In the genomic region with DNA sequence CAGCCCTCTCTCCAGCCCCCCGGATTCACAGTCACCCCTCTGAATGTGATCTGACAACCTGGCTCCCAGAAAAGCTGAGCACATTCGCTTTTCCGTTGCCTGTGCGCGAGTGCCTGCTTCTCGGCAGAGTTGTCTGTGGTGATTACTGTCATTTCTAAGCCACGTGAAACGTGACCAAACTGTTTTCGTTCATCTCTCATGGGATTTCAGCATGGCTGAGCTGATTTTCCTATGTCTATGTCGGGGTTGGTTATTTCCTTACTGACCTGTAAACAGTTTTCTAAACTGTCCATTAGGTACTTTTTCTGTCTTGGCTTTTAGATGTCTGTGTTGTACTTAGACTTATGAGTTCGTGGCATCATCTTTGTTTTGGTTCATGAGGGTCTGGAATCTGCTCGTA, we compare ENCODE assay signal across 24 mouse cellular contexts. TPM values are rescaled to one million over a fixed set of nuclear protein-coding genes. Genes with fewer than 3 reads are reported as not detected.
DNase-seq lines count a peak whose midpoint lies in the region; ATAC-seq and TF ChIP-seq lines count a peak whose summit lies in the region.
"Had no signal": no experiment of that assay in that cellular context is flagged by ENCODE, and none has a peak within 500 bp of the region (broad histone marks: within the 10 kb centered on the region; RNA-seq: fewer than 3 reads in every experiment).

No protein-coding gene starts in this region.

- 41% methylated on average over 12 of the region's 12 CpGs for WGBS in embryonic facial prominence, embryonic 14.5 days
- 80% methylated on average over 12 of the region's 12 CpGs for WGBS in intestine, embryonic 16.5 days

- peak overlapping the region; percentile 29 for H3K4me2 ChIP-seq in embryonic facial prominence, embryonic 14.5 days (ENCODE audit: low read depth, low read length)
- H3K4me2 ChIP-seq in intestine, embryonic 16.5 days (ENCODE audit: low read depth, low read length): no peak overlapping the region
- H3K4me2 ChIP-seq: embryonic facial prominence, embryonic 15.5 days; forebrain, embryonic 12.5 days had no signal

- H3K27ac ChIP-seq in layer of hippocampus, adult 2 months: peak overlapping the region; percentile 71
- no peak overlapping the region for H3K27ac ChIP-seq in embryonic facial prominence, embryonic 14.5 days (replicated peaks; ENCODE audit: low read depth, low read length)
- H3K27ac ChIP-seq in intestine, embryonic 16.5 days (ENCODE audit: low read length): no peak overlapping the region
- H3K27ac ChIP-seq: embryonic facial prominence, embryonic 15.5 days; forebrain, embryonic 10.5 days; forebrain, embryonic 12.5 days had no signal

- no peak overlapping the region for H3K9ac ChIP-seq in embryonic facial prominence, embryonic 14.5 days (ENCODE audit: low read depth, low read length)
- H3K9ac ChIP-seq in intestine, embryonic 16.5 days (ENCODE audit: low read depth, low read length): no peak overlapping the region
- H3K9ac ChIP-seq: embryonic facial prominence, embryonic 15.5 days; forebrain, embryonic 12.5 days had no signal

- no peak for TF ChIP-seq CTCF in layer of hippocampus, adult 2 months (conservative IDR thresholded peaks at IDR 0.05)

- H3K4me3 ChIP-seq in layer of hippocampus, adult 2 months: no peak overlapping the region
- H3K4me3 ChIP-seq in embryonic facial prominence, embryonic 14.5 days (ENCODE audit: low read depth, low read length): no peak overlapping the region
- no peak overlapping the region for H3K4me3 ChIP-seq in intestine, embryonic 16.5 days (ENCODE audit: low read length)
- H3K4me3 ChIP-seq: embryonic facial prominence, embryonic 15.5 days; erythroblast, embryonic 14.5 days; forebrain, embryonic 10.5 days; forebrain, embryonic 12.5 days had no signal

- no peak for ATAC-seq in embryonic facial prominence, embryonic 14.5 days (ENCODE audit: low read depth)
- ATAC-seq in intestine, embryonic 16.5 days: no peak
- ATAC-seq: activated CD4-positive, CD25-positive, alpha-beta regulatory T cell, adult 4 months; forebrain, embryonic 14.5 days; forebrain, embryonic 16.5 days; Patski had no signal

- no peaks in the 10 kb centered on the region for H3K36me3 ChIP-seq in embryonic facial prominence, embryonic 14.5 days (ENCODE audit: control insufficient read depth, insufficient read depth, low read length)
- no peaks in the 10 kb centered on the region for H3K36me3 ChIP-seq in intestine, embryonic 16.5 days (ENCODE audit: control insufficient read depth, insufficient read depth, low read length)
- H3K36me3 ChIP-seq: embryonic facial prominence, embryonic 15.5 days; forebrain, embryonic 10.5 days; forebrain, embryonic 12.5 days had no signal

- peaks cover 14% of the 10 kb centered on the region for H3K4me1 ChIP-seq in embryonic facial prominence, embryonic 14.5 days (ENCODE audit: control insufficient read depth, insufficient read depth, low read length)
- no peaks in the 10 kb centered on the region for H3K4me1 ChIP-seq in intestine, embryonic 16.5 days (ENCODE audit: control insufficient read depth, insufficient read depth, low read length)

- H3K9me3 ChIP-seq in embryonic facial prominence, embryonic 14.5 days (ENCODE audit: control insufficient read depth, low read length): no peaks in the 10 kb centered on the region; the same call in 1 of the 2 replicates
- no peaks in the 10 kb centered on the region for H3K9me3 ChIP-seq in intestine, embryonic 16.5 days (ENCODE audit: control insufficient read depth, low read length)
- H3K9me3 ChIP-seq: embryonic facial prominence, embryonic 15.5 days; forebrain, embryonic 12.5 days; G1E had no signal

- no peaks in the 10 kb centered on the region for H3K27me3 ChIP-seq in embryonic facial prominence, embryonic 14.5 days (replicated peaks; ENCODE audit: control insufficient read depth, insufficient read depth, low read length)
- no peaks in the 10 kb centered on the region for H3K27me3 ChIP-seq in intestine, embryonic 16.5 days (replicated peaks; ENCODE audit: control insufficient read depth, insufficient read depth, low read length)
- H3K27me3 ChIP-seq: embryonic facial prominence, embryonic 15.5 days; Patski had no signal

- DNase-seq in layer of hippocampus, adult 2 months (ENCODE audit: low spot score in 2 of 2): no peak
- no peak for DNase-seq in layer of hippocampus, adult 9-10 months (ENCODE audit: low spot score)
- peak; percentile 67 for DNase-seq in A20 (ENCODE audit: low read depth, low spot score)
- DNase-seq in B cell, adult 2 months: peak; percentile 4 to 12
- DNase-seq in embryonic facial prominence, embryonic 14.5 days (ENCODE audit: low spot score): no peak
- DNase-seq in heart, adult 11 months: no peak
- DNase-seq in right cerebral cortex, postnatal 25 days: no peak
- DNase-seq: adrenal gland, adult 8-10 months; adrenal gland, postnatal 14 days; adrenal gland, postnatal 36 days; cerebellum, adult 11-12 months; cerebellum, adult 9-10 months; cerebellum, postnatal 10 days; cerebellum, postnatal 25 days had no signal

RNA-seq across cellular contexts. Expression of a gene that starts 12.0 kb away (rescaled TPM):
- total RNA-seq in layer of hippocampus, adult 2 months (2021): 10 to 100 TPM; 28.3 to 32.0 TPM
- 4.5 and 5.2 TPM in 2 replicates for polyA plus RNA-seq in embryonic facial prominence, embryonic 14.5 days (2014; fragmentation: Nextera tagmentation; extraction: Ambion mirVana)
- polyA plus RNA-seq in intestine, embryonic 16.5 days (2015; fragmentation: Nextera tagmentation; extraction: Ambion mirVana): 6.0 and 7.0 TPM in 2 replicates
- polyA plus RNA-seq: activated CD4-positive, CD25-positive, alpha-beta regulatory T cell, adult 4 months; erythroblast, embryonic 14.5 days had no signal

Comparison
In these comparisons a context has a peak if more than half of its experiments do, and no peak if none do; other contexts are left out.
1. DNase-seq: peak in A20 (single experiment) and B cell, adult 2 months (2 of 2); none in layer of hippocampus, adult 2 months (0 of 2), layer of hippocampus, adult 9-10 months (single experiment), embryonic facial prominence, embryonic 14.5 days (single experiment), heart, adult 11 months (single experiment) and right cerebral cortex, postnatal 25 days (single experiment).